Mouse (Mus musculus) hindbrain, embryonic 16.5 days (tissue): Measurements from ENCODE around the gene Cxcr6. TPM values are rescaled to one million over a fixed set of nuclear protein-coding genes. Genes with fewer than 3 reads are reported as not detected.

Source experiments
- ATAC-seq: fragments of 200-750 bp; cut with Nextera tagmentation; 2 replicates; pipeline ENCODE4 v1.8.0; 2017; ENCODE audit warnings: moderate TSS enrichment, moderate library complexity
- H3K27ac ChIP-seq: fragments of 300-500 bp; sonication (generic); 2 replicates; pipeline ENCODE4 v1.5.1; 2014; ENCODE audit warnings: low read depth, mild to moderate bottlenecking, control low read depth, low read length, moderate library complexity
- H3K27me3 ChIP-seq: fragments of 300-500 bp; sonication (generic); replicated peaks from 2 replicates; pipeline ENCODE4 v1.6.1; 2014; ENCODE audit warnings: low read length; ENCODE audit not compliant: control insufficient read depth, insufficient read depth
- H3K36me3 ChIP-seq: fragments of 300-500 bp; sonication (generic); 2 replicates; pipeline ENCODE4 v1.6.1; 2014; ENCODE audit warnings: mild to moderate bottlenecking, low read length, moderate library complexity, mixed read lengths; ENCODE audit not compliant: control insufficient read depth, insufficient read depth
- H3K4me1 ChIP-seq: fragments of 300-500 bp; sonication (generic); 2 replicates; pipeline ENCODE4 v1.6.1; 2014; ENCODE audit warnings: low read depth, low read length; ENCODE audit not compliant: control insufficient read depth, insufficient read depth
- H3K4me2 ChIP-seq: fragments of 300-500 bp; sonication (generic); 2 replicates; pipeline ENCODE4 v1.6.1; 2014; ENCODE audit warnings: mild to moderate bottlenecking, low read length, control low read depth, moderate library complexity
- H3K4me3 ChIP-seq: fragments of 300-500 bp; sonication (generic); 2 replicates; pipeline ENCODE4 v1.5.1; 2014; ENCODE audit warnings: mild to moderate bottlenecking, low read length, control low read depth, moderate library complexity
- H3K9ac ChIP-seq: fragments of 300-500 bp; sonication (generic); 2 replicates; pipeline ENCODE4 v1.6.1; 2014; ENCODE audit warnings: low read depth, mild to moderate bottlenecking, control low read depth, low read length, moderate library complexity
- H3K9me3 ChIP-seq: fragments of 300-500 bp; sonication (generic); 2 replicates; pipeline ENCODE4 v1.6.1; 2014; ENCODE audit warnings: mild to moderate bottlenecking, low read length, moderate library complexity; ENCODE audit not compliant: control insufficient read depth
- WGBS: fragments of 180-500 bp; shearing (Covaris S2); extraction: QIAGEN DNeasy Blood & Tissue Kit; methylation state at CpG from one replicate; pipeline ENCODE4 v1.1.7; 2014; 5-methylcytosine and 5-hydroxymethylcytosine counted together
- polyA plus RNA-seq: library from polyadenylated mRNA; unstranded; fragments of >200 nt; fragmentation: Nextera tagmentation; extraction: Ambion mirVana; gene quantifications from 2 replicates; pipeline ENCODE4 v1.2.1, GENCODE M21; 2015

Gene Cxcr6
- polyA plus RNA-seq: 0.07 and 0.18 TPM in 2 replicates

GRCm38 (mm10) chr9:123806267-123806666, at the start of gene Cxcr6:
Gene Cxcr6 (plus strand): TSS chr9:123806475.
- 95% methylated on average over 5 of the region's 5 CpGs for WGBS
- no peak within 1 kb of the TSS for H3K4me3 ChIP-seq
- ATAC-seq: no peak

GRCm38 (mm10) chr9:123756752-123757151, 49.5 kb upstream of the Cxcr6 start:
- no peaks in the 10 kb centered on the region for H3K27me3 ChIP-seq
- no peaks in the 10 kb centered on the region for H3K4me1 ChIP-seq
- H3K9ac ChIP-seq: no peak overlapping the region
- H3K27ac ChIP-seq: no peak overlapping the region
- no peak overlapping the region for H3K4me2 ChIP-seq
- WGBS: 85% methylated on average over 3 of the region's 3 CpGs
- no peak for ATAC-seq
- no peaks in the 10 kb centered on the region for H3K36me3 ChIP-seq
- no peaks in the 10 kb centered on the region for H3K9me3 ChIP-seq
- no peak overlapping the region for H3K4me3 ChIP-seq

More at GRCm38 (mm10) chr9:123806267-123806666, at the start of gene Cxcr6:
- Histone ChIP-seq H3K36me3 (no peaks in the 10 kb centered on the region), H3K9me3 (no peaks in the 10 kb centered on the region), H3K27ac (no peak within 1 kb of the TSS), H3K4me2 (no peak within 1 kb of the TSS), H3K27me3 (no peaks in the 10 kb centered on the region), H3K4me1 (no peaks in the 10 kb centered on the region), H3K9ac (no peak within 1 kb of the TSS)

GRCm38 (mm10) chr9:123757326-123757725, 48.9 kb upstream of the Cxcr6 start:
- Histone ChIP-seq H3K27ac (no peak overlapping the region), H3K9me3 (no peaks in the 10 kb centered on the region), H3K4me2 (no peak overlapping the region), H3K4me3 (no peak overlapping the region), H3K27me3 (no peaks in the 10 kb centered on the region), H3K9ac (no peak overlapping the region), H3K4me1 (no peaks in the 10 kb centered on the region), H3K36me3 (no peaks in the 10 kb centered on the region)
- 66% methylated on average over 2 of the region's 2 CpGs for WGBS
- ATAC-seq: no peak

GRCm38 (mm10) chr9:123758156-123758555, 48.1 kb upstream of the Cxcr6 start:
- Histone ChIP-seq H3K27me3 (no peaks in the 10 kb centered on the region), H3K27ac (no peak overlapping the region), H3K4me2 (no peak overlapping the region), H3K4me1 (no peaks in the 10 kb centered on the region), H3K9me3 (no peaks in the 10 kb centered on the region), H3K4me3 (no peak overlapping the region), H3K36me3 (no peaks in the 10 kb centered on the region), H3K9ac (no peak overlapping the region)
- no peak for ATAC-seq
- 82% methylated on average over 1 of the region's 1 CpGs for WGBS

GRCm38 (mm10) chr9:123758645-123759044, 47.6 kb upstream of the Cxcr6 start:
- no peak overlapping the region for H3K9ac ChIP-seq
- no peaks in the 10 kb centered on the region for H3K4me1 ChIP-seq
- no peak overlapping the region for H3K4me3 ChIP-seq
- H3K4me2 ChIP-seq: no peak overlapping the region
- no peaks in the 10 kb centered on the region for H3K36me3 ChIP-seq
- no peaks in the 10 kb centered on the region for H3K27me3 ChIP-seq
- no peak overlapping the region for H3K27ac ChIP-seq
- WGBS: 88% methylated on average over 4 of the region's 4 CpGs
- ATAC-seq: no peak
- H3K9me3 ChIP-seq: no peaks in the 10 kb centered on the region

GRCm38 (mm10) chr9:123760806-123761205, 45.5 kb upstream of the Cxcr6 start:
- Histone ChIP-seq H3K4me1 (no peaks in the 10 kb centered on the region), H3K9ac (no peak overlapping the region), H3K36me3 (no peaks in the 10 kb centered on the region), H3K4me3 (no peak overlapping the region), H3K27ac (no peak overlapping the region), H3K27me3 (no peaks in the 10 kb centered on the region), H3K4me2 (no peak overlapping the region), H3K9me3 (no peaks in the 10 kb centered on the region)
- ATAC-seq: no peak
- 89% methylated on average over 3 of the region's 3 CpGs for WGBS

- Histone ChIP-seq H3K4me1 (no peaks in the 10 kb centered on the region), H3K9ac (no peak overlapping the region), H3K4me2 (no peak overlapping the region), H3K27ac (no peak overlapping the region), H3K4me3 (no peak overlapping the region), H3K36me3 (no peaks in the 10 kb centered on the region), H3K9me3 (no peaks in the 10 kb centered on the region), H3K27me3 (no peaks in the 10 kb centered on the region)
- no peak for ATAC-seq
- WGBS: 87% methylated on average over 4 of the region's 4 CpGs
Measured at GRCm38 (mm10) chr9:123762886-123763285, 43.4 kb upstream of the Cxcr6 start.

GRCm38 (mm10) chr9:123763771-123764170, 42.5 kb upstream of the Cxcr6 start:
- no peaks in the 10 kb centered on the region for H3K36me3 ChIP-seq
- no peak overlapping the region for H3K9ac ChIP-seq
- H3K9me3 ChIP-seq: no peaks in the 10 kb centered on the region
- H3K4me2 ChIP-seq: no peak overlapping the region
- WGBS: 86% methylated on average over 3 of the region's 3 CpGs
- H3K4me1 ChIP-seq: no peaks in the 10 kb centered on the region
- no peak overlapping the region for H3K4me3 ChIP-seq
- H3K27ac ChIP-seq: no peak overlapping the region
- no peaks in the 10 kb centered on the region for H3K27me3 ChIP-seq
- ATAC-seq: no peak

- Histone ChIP-seq H3K9ac (no peak overlapping the region), H3K4me1 (no peaks in the 10 kb centered on the region), H3K9me3 (no peaks in the 10 kb centered on the region), H3K4me3 (no peak overlapping the region), H3K36me3 (no peaks in the 10 kb centered on the region), H3K27me3 (no peaks in the 10 kb centered on the region), H3K27ac (no peak overlapping the region), H3K4me2 (no peak overlapping the region)
- 85% methylated on average over 3 of the region's 3 CpGs for WGBS
- ATAC-seq: no peak
Measured at GRCm38 (mm10) chr9:123766996-123767395, 39.3 kb upstream of the Cxcr6 start.

GRCm38 (mm10) chr9:123768443-123768842, 37.8 kb upstream of the Cxcr6 start:
- 91% methylated on average over 1 of the region's 1 CpGs for WGBS
- H3K4me1 ChIP-seq: no peaks in the 10 kb centered on the region

More at GRCm38 (mm10) chr9:123768443-123768842, 37.8 kb upstream of the Cxcr6 start:
- H3K4me2 ChIP-seq: no peak overlapping the region
- no peak overlapping the region for H3K27ac ChIP-seq
- ATAC-seq: no peak
- no peak overlapping the region for H3K9ac ChIP-seq
- H3K4me3 ChIP-seq: no peak overlapping the region
- no peaks in the 10 kb centered on the region for H3K9me3 ChIP-seq
- H3K36me3 ChIP-seq: no peaks in the 10 kb centered on the region
- H3K27me3 ChIP-seq: no peaks in the 10 kb centered on the region
